Mouse (Mus musculus): ENCODE results near the gene Sertad3.

Sertad3 gene

DNA sequence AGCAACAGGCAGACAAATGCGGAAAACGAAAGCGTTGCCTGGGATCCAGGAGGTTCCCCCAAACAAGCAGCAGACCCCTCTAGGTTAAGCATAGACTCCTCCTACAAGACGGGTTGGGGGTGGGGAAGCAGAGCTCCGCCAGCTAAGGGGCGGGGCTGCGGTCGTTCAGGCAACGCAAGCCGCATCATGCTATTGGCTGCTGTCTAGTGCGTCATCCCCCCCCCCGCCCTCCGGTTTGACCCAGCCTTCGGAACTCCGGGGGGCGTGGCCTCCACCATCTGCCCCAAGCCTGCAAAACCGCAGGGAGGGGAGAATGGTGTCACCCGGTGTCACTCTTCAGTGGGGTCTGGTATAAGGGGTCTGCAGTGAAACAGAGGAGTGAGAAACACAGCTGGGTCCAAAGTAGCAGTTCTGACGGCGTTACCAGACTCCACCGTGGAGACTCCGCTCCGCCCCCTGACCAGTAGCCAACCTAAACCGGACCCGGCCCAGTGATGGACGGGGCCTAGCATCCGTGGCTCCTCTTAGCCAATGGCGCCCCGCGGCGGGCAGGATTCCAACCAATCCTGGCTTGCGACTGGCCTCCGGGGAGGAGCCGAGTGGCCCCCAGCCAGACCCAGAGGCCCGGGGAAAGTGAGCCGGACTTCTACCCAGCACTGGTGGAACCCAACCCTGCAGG, at the start of gene Sertad3:
TSS of gene Sertad3 (plus strand) at position 613 of the 679 bp plus-strand sequence.
- peak; percentile 99 for DNase-seq (ENCODE audit: low spot score)

DNA sequence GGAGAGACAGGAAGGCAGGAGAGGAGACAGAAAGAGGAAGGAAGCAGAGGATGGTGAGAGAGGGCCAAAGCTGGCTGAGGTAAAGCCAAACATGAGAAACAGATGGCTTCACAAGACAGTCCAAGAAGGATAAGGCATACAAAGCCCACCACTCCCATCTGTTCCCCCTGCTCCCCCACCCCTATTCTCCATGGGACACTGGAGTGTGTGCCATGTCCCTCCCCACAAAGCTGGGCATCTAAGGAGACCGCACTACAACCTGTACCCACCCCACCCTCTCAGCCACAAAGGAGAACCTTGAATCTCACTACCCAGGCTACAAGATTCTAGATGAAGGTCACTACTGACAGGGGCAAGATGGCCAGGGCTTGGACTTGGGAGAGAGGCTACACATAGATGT, 46.2 kb upstream of the Sertad3 start:
- no peak for DNase-seq (ENCODE audit: low spot score)

DNA sequence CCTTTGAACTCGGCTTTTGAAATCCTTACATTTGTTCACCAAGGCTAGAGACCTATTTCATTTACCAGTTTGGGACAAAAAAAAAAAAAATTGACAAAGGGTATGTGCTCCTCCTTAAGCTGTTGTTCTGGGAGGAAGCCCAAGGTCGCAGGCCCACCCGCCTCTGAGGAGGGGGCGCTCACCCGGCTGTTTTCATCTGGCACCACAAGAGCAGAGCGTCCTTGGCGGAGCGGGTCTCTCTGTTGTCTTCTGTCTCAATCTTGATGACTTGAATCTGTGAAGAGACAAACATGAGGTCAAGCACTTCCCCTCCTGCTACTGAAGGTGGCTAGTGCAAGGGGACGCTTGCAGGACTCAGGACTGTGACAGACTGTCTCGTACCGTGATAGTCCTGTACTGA, 45.6 kb upstream of the Sertad3 start:
- no peak for DNase-seq (ENCODE audit: low spot score)

DNA sequence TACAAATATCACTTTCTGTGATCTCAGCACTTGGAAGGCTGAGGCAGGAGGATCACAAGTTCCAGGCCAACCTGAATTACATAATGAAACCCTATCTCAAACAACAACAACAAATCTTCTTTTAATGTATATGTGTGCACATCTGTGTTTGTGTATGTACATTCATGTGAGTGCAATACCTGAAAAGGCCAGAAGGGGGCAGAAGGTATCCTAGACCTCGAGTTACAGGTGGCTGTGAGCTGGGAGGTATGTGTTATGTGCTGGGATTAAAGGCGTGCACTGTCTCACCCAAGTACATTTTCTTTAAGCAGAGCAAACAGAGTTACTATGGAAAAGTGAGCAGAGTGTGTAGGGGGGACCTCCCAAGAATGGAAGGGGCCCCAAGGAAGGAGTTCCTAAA, 44.4 kb upstream of the Sertad3 start:
- DNase-seq (ENCODE audit: low spot score) = no peak

DNA sequence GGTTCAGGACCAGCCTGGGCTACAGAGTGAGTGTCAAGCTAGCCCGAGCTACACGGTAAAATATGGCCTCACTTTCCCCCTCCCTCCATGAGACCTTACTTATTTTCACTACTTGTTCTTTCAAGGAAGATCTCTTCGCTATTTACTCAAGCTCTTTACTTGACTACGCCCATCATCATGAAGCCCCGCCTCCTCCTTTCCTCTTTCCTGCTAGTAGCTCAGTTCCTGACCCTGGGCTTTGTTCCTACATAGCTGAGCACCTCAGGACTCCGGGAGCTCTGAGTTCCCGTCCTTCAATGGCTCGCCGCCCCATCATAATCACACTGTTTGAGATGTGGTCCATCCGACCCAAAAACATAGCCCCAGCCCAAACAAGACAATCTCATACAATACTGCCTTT, 40.2 kb upstream of the Sertad3 start:
- DNase-seq (ENCODE audit: low spot score) = no peak

DNA sequence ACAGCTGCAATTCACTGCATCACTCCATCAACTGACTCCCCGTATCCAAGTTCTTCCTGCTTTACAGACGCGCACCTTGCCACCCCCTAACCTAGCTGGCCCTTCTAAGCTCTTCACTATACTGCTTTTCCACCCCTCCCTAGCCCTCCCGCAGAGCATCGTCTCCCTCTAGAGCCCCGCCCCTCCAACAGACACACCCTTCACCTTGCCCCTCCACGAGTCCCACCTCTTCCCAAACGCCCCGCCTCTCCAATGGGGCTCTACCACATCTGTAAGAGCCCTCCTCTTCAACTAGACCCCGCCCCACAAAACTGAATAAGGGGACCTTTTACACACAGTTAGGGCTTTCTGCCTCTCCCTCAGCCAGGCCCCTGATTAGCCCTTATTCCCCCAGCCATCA, 39.8 kb upstream of the Sertad3 start:
- no peak for DNase-seq (ENCODE audit: low spot score)

DNA sequence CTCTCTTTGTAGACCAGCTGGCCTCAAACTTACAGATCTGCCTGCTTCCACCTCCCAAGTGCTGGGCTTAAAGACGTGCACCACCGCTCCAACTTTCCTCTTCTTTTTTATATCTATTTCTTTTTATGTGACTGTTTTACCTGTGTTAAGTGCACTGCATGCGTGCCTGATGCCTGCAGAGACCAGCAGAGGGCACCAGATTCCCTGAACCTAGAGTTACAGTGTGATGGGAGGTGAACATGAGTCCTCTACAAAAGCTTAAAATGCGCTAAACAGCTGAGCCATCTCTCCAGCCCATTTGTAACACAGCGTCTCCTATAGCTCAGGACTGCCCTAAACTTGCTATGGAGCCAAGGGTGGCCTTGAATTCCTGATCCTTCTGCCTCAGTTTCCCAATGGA, 36.0 kb upstream of the Sertad3 start:
- peak; percentile 58 for DNase-seq (ENCODE audit: low spot score)

DNA sequence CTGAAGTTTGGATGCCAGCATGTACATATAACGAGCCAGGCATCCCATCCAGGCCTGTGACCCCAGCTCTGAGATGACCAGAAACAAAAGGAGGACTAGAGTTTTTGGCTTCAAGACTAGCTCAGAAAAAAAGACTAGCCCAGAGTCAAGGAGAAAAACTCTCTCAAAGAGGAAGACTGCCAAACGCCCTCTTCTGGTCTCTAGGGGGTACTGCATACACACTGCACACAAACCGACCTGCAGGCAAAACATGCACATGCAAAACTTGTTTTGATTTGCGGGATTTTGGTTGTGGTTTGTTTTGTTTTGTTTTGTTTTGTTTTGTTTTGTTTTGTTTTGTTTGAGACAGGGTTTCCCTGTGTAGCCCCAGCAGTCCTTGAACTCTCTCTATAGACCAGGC, 33.6 kb upstream of the Sertad3 start:
- no peak for DNase-seq (ENCODE audit: low spot score)

DNA sequence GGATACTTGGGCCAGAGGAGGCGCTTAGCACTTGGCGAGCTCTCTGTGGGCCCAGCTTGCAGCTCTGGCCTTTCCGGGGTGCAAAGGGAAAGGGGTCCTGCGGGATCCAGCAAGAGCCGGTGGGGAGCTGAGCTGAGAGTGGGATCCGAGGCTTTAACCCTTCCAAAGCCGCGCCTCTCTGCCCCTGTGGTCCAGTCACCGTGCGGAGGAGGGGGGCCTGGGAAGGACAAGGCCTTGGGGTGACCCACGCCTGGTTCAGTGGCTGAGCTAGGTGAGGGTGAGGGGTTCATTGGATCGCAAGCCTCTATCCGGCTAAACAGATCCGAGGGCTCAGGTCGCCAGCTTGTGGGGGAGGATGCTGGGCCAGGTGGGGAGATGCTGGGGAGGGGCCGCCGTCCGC, 27.5 kb upstream of the Sertad3 start:
- DNase-seq (ENCODE audit: low spot score) = no peak

DNA sequence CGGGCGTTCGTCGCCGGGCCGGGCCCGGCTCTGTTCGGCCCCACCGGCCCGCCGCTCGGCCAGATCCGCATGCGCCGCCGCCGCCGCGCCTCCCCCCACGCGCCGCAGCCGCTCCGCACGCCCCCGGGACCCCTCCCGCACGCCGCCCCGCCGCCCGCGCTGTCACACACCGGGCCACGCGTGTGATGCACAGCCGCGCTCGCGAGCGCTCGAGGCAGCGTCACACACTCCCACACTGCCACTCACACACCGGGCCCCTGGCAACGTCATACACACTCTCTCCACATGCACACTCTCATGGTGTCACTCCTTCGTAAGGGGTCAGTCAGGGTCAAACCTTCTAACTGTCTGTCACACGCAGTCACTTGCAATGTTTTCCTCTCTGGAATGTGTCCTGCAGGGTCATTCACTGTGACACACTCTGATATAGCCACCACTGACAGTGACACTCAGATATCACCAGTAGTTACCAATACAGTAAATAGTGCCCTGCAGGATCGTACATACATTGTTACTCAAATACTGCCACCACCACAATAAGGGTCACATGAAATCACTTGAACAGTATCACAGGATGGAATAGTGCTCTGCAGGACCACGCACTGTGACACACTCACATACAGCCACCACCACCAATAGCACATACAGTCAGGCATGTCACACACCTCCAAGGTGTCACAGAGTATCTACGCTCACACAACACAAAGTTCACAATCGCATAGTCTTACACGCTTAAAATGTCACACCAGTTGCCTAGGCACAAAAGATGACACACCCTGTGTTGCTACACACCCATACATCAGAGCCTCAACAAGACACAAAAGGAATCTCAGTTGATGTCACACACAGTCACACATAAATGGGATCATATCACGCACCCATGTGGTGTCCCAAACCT, 26.8 kb upstream of the Sertad3 start:
- peak; percentile 55 for DNase-seq (ENCODE audit: low spot score)

DNA sequence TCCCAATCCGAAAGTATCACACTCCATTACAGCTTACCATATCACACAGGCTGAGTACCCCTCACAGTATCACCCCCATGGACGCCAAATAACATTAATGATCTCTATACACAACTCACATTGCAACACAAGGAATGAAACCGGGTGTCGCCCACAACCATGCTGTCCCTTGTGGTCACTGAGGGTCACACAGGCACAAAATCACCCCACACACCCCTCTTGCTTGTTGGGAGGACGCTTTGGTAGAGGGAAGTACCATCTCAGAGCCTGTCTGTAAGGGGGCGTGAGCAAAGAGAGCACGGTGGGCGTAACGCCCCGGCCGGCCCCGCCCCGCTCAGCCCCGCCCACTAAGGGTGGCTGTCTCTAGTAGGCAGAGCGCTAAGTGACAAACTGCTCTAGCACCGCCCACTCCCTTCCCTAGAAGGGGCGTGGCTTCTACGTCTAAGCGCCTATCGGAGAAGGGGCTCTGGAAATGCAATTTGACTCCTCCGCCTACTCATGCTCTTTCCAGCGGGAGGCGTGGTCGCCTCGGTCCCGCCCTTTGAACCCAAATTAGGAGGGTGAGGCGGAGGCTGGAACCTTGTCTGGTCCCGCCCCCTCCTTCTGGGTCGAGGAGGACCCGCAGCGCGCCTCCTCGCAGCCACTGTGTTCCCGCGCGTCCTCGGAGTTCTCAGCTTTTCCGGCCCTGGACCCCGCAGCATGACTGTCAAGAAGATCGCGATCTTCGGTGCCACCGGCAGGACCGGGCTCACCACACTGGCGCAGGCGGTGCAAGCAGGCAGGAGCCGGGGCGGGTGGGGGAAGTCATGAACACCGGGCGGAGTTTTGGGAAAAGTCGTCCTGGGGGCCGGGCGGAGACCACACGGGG, 25.9 kb upstream of the Sertad3 start, which contains the start of the genes Sptbn4 and Blvrb:
TSS of gene Sptbn4 (minus strand) at position 268 of the 868 bp plus-strand sequence.
TSS of gene Blvrb (plus strand) at position 560 of the 868 bp plus-strand sequence.
- peak; percentile 100 for DNase-seq (ENCODE audit: low spot score)

DNA sequence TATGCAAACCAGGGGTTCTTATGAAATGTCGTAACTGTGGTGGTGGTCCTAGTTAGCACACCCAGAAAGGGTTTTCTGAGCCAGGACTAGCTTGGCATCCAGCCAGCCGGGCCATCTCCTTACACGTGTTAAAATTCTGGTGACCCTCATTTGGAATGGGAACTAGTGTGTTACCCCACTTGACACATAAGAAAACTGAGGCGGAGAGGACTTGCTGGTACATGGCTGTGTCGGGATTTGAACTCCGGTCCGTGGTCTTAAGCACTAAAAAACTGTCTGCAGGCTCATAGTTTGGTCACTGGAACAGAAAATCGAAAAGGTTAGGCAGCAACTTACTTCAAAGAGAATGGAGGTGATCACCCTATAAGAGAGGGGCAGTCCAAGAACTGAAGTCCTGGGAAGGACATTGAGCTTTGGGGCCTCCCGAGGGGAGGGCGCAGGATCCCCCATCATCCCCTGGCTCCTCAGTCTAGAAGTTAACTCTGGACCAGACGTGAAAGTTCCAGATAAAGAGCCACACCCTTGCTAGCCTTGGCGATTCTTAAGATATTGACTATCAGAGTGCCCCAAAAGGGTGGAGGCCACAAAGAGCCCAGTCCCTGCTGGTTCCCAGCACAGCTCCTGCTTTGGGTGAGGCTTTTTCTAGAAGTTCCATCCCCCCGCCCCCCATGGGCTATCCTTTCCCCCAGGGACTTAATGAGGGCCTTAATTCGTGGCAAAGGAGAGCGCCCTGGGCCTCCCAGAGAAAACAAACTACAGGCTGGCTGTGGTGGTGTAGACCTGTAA, 25.0 kb upstream of the Sertad3 start:
- peak; percentile 16 for DNase-seq (ENCODE audit: low spot score)

DNA sequence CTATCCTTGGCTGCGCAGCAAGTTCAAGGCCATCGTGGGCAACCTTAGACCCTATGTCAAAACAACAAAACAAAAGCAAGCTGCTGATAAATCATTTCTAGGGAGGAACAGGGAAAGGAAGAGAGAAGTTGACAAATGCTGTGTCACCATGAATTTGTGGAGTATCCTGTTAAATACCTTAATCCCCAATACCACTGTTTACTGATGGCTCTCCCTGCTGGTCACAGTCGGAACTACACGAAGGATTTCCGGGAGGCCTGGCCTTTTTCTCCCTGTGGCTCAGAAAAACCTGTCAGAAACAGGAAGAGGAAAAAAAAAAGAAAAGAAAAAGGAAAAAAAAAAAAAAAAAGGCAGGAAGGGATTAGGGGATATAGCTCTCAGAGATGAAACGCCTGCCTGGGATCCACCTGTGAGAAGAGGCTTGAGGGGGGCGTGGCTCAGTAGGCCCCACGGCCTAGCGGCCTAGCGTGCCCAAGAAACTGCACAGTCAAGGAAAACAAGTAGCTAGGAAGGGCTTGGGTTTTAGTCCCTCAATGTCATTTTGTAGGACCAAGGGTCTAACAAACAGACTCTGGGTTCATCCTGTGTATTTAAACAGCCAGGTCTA, 24.2 kb upstream of the Sertad3 start:
- peak; percentile 79 for DNase-seq (ENCODE audit: low spot score)

DNA sequence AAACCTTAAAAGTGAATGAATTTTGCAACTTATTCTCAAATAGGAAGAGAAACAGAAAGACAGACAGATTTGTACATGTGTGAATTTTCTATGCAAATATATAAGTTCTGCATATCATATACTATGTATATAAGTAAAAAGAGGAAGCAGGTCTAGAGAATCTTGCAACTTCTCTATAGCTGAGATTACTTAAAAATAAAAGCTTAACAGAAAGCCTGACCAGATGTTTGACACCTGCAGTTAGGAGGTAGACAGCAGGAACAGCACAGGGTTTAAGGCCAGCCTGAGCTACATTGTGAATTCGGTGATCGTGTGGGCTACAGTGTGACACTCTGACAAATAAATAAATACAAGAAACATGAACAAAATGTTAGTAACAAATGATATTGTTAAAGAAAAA, 22.2 kb upstream of the Sertad3 start:
- no peak for DNase-seq (ENCODE audit: low spot score)

DNA sequence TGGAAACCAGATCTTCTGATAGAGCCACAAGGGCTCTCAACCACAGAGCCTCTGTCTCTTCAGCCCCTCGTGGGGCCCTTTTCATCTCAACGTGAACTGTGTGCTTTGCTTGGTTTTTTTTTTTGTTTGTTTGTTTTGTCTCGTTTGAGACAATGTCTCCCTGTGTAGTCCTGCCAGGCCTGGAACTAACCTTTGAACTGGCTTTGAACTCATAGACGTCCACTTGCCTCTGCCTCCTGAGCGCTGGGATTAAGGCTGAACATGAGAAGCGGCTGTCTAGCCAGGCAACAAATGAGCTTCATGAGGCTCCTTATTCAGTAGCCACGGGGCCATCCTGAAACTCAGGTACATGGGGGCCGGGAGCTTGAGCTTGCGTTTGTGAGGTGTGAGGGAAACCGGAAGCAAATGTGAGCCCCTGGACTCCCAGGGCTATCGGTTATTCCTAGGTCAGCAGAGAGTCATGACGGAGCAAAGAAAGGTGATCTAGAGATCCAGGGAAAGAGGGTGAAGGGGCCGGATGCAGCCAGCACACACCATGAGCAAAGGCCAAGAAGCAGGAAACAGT, 21.3 kb upstream of the Sertad3 start:
- DNase-seq (ENCODE audit: low spot score) = no peak

DNA sequence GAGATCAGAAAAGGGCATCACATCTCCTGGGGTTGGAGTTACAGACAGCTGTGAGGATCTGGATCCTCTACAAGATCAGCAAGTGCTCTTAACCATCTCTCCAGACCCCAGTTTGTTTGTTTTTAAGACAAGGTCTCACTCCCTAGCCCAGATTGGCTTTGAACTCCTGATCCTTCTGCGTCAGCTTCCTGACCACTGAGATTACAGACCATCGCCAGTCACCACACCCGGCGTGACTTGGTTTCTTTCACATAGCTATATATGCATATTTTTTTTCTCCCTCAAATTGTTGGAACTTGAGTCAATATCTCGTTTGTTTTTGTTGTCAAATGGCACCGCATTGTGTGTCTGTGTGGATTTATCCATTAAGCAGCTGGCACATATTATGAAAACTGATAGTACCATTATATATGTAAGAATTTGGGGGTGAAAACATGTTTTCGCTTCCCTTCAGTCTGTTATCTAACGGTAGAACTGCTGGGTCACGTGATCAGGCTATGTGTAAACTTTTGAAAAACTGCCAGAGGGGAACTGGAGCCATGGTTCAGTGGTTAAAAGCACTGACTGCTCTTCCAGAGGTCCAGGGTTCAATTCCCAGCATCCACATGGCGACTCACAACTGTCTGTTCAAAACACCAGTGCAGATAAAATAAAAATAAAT, 19.0 kb upstream of the Sertad3 start:
- no peak for DNase-seq (ENCODE audit: low spot score)

DNA sequence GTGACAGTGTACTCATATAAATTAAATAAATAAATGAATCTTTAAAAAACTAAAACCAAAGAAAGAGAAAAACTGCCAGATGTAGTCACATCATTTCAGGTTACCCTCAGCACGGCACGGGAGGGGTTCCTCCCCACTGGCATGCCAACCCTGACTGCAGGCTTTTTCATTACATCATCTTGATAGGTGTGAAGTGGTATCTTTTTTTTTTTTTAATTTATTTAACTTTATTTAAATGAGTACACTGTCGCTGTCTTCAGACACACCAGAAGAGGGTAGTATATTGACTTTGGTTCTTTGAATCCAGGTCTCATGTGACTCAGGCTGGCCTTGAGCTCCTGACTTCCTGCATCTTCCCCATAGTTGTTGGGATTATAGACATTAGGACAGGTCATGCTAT, 18.3 kb upstream of the Sertad3 start:
- DNase-seq (ENCODE audit: low spot score) = no peak

DNA sequence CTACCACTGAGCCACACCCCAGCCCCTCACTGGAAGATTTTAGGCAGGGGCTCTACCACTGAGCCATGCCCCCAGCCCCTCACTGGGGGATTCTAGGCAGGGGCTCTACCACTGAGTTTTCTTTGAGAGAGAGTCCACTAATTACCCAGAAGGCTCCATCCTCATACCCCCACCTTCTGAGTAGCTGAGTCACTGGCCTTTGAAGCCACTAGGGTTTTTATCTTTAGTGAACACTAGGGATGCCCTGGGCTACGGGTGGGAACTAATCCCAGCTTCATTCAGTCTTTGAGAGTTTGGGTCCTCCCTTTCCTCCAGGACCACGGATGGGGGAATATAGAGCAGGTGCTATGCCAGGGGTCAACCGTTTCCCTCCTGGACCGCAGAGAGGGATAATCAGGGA, 15.0 kb upstream of the Sertad3 start:
- DNase-seq (ENCODE audit: low spot score) = no peak

DNA sequence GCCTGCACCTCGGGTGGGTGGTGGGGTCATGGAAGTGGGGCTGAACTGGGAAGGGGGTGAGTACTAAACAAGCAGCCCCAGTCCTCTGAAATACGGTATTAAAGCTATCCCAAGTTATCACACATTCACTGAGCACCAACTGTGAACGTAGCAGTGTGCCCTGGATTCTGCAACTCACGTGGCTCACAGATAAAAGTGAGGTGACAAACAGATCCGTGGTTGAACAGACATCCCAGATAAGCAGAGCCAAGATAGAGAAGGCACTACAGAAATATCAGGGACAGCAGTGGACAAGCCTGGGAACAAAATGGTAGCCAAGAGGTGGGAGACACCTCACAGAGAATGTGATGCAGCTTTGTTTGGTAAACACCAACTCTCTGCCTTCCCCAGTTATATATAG, 13.9 kb upstream of the Sertad3 start:
- DNase-seq (ENCODE audit: low spot score) = no peak

DNA sequence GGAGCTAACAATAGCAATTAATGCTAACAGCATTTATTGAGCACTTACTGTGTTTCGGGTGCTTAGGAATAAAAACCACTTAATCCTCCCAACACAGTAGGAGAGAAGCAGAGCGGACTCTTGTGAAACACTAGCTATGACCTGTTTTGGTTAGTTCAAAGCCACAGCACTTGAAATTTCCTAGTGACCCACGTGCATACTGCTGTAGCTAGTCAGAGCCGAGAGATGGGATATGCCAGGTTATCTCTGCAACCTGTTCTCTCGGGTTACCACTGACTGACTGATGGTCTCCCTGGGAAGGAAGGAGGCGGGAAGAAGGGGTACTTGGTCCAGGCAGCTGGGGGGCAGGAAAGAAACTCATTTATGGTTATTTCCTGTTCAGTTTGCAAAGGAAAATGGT, 13.1 kb upstream of the Sertad3 start:
- DNase-seq (ENCODE audit: low spot score) = no peak
